Comparison of ENCODE assay signal across 9 mouse cellular contexts in the genomic region with DNA sequence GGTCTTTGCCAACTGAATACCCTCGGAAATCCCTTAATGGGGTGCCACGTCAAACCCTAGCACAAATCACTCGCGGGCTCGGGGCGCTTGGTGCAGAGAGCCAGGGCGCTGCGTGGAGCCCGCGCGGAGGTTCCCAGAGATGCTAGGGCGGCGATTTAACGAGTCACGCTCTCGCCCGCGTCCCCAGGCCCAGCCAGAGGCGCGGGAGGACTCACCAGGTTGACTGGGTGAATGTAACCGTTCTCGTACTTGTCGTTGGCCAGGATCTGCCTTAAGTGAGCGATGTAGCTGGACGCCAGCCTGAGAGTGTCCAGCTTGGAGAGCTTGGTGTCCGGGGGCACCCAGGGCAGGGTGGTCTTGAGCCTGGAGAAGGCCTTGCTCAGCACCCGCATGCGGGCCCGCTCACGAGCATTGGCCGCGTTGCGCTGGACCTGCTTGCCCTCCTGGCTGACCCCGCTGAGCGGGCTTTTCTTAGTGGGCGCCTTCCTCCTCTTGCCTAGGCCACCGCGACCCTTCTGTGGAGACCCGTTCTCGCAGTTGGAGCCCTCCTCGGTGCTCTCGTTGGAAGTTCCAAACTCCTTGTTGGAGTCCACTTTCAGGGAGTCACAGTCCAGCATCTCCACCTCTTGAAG. TPM values are rescaled to one million over a fixed set of nuclear protein-coding genes. Genes with fewer than 3 reads are reported as not detected.
DNase-seq lines count a peak whose midpoint lies in the region; ATAC-seq lines count a peak whose summit lies in the region.
"Had no signal": no experiment of that assay in that cellular context is flagged by ENCODE, and none has a peak within 500 bp of the region (broad histone marks: within the 10 kb centered on the region; RNA-seq: fewer than 3 reads in every experiment).

No protein-coding gene starts in this region.

- peaks cover 99% of the 10 kb centered on the region for H3K27me3 ChIP-seq in forebrain, embryonic 10.5 days (ENCODE audit: poor library complexity, severe bottlenecking)
- H3K27me3 ChIP-seq in forebrain, embryonic 14.5 days (replicated peaks; ENCODE audit: control insufficient read depth, insufficient read depth, low read length), result peaks cover 83% of the 10 kb centered on the region
- peaks cover 72% of the 10 kb centered on the region for H3K27me3 ChIP-seq in embryonic facial prominence, embryonic 11.5 days (ENCODE audit: control insufficient read depth, insufficient read depth, low read length)
- H3K27me3 ChIP-seq in intestine, embryonic 16.5 days (replicated peaks; ENCODE audit: control insufficient read depth, insufficient read depth, low read length), result peaks cover 19% of the 10 kb centered on the region; the same call in 1 of the 2 replicates
- H3K27me3 ChIP-seq in midbrain, embryonic 15.5 days (replicated peaks), result peaks cover 84% of the 10 kb centered on the region

- WGBS in forebrain, embryonic 10.5 days, result under 1% methylated on average over 42 of the region's 42 CpGs
- WGBS in forebrain, embryonic 14.5 days, result under 1% methylated on average over 41 of the region's 42 CpGs
- WGBS in embryonic facial prominence, embryonic 11.5 days, result under 1% methylated on average over 42 of the region's 42 CpGs
- WGBS in intestine, embryonic 16.5 days, result 1% methylated on average over 42 of the region's 42 CpGs
- 1% methylated on average over 42 of the region's 42 CpGs for WGBS in midbrain, embryonic 15.5 days

- ATAC-seq in forebrain, embryonic 14.5 days, result no peak
- no peak for ATAC-seq in embryonic facial prominence, embryonic 11.5 days (replicated peaks; ENCODE audit: insufficient number of reproducible peaks, low FRiP score, low TSS enrichment, low read depth)
- peak; percentile 8; the same call in 1 of the 2 replicates for ATAC-seq in intestine, embryonic 16.5 days
- peak; percentile 41; the same call in 1 of the 2 replicates for ATAC-seq in midbrain, embryonic 15.5 days (replicated peaks)
- ATAC-seq in frontal cortex, adult (ENCODE audit: low TSS enrichment), result no peak

- no peaks in the 10 kb centered on the region for H3K9me3 ChIP-seq in forebrain, embryonic 10.5 days
- no peaks in the 10 kb centered on the region for H3K9me3 ChIP-seq in forebrain, embryonic 14.5 days (replicated peaks; ENCODE audit: control insufficient read depth, low read length)
- H3K9me3 ChIP-seq in embryonic facial prominence, embryonic 11.5 days (replicated peaks; ENCODE audit: control insufficient read depth, low read length), result no peaks in the 10 kb centered on the region
- H3K9me3 ChIP-seq in intestine, embryonic 16.5 days (ENCODE audit: control insufficient read depth, low read length), result no peaks in the 10 kb centered on the region
- no peaks in the 10 kb centered on the region for H3K9me3 ChIP-seq in midbrain, embryonic 15.5 days

- intact Hi-C loops in left cerebral cortex, postnatal 36 days (cut with DNase I), result loop anchor here (5.0 to 10.0 kb wide), 2 partner anchors 525 to 667 kb away; no protein-coding TSS in a partner anchor

- peak; percentile 56 for DNase-seq in forebrain, embryonic 10.5 days (ENCODE audit: extremely low spot score, low spot score)
- no peak for DNase-seq in forebrain, embryonic 14.5 days (ENCODE audit: low spot score)
- DNase-seq in embryonic facial prominence, embryonic 11.5 days (ENCODE audit: low spot score), result no peak
- DNase-seq in frontal cortex, postnatal 25 days (ENCODE audit: low spot score in 2 of 2), result no peak
- DNase-seq in left cerebral cortex, postnatal 36 days (ENCODE audit: low spot score in 2 of 2), result no peak

- no peak overlapping the region for H3K27ac ChIP-seq in forebrain, embryonic 10.5 days
- H3K27ac ChIP-seq in forebrain, embryonic 14.5 days (ENCODE audit: low read depth, low read length), result no peak overlapping the region
- no peak overlapping the region for H3K27ac ChIP-seq in embryonic facial prominence, embryonic 11.5 days (replicated peaks; ENCODE audit: low read depth, low read length)
- peak overlapping the region; percentile 95 for H3K27ac ChIP-seq in intestine, embryonic 16.5 days (ENCODE audit: low read length)
- H3K27ac ChIP-seq in midbrain, embryonic 15.5 days, result no peak overlapping the region

- no peak overlapping the region for H3K4me2 ChIP-seq in forebrain, embryonic 14.5 days (ENCODE audit: low read length)
- no peak overlapping the region for H3K4me2 ChIP-seq in embryonic facial prominence, embryonic 11.5 days (ENCODE audit: low read depth, low read length)
- H3K4me2 ChIP-seq in intestine, embryonic 16.5 days (ENCODE audit: low read depth, low read length), result peak overlapping the region; percentile 26
- no peak overlapping the region for H3K4me2 ChIP-seq in midbrain, embryonic 15.5 days

- H3K9ac ChIP-seq in forebrain, embryonic 14.5 days (ENCODE audit: low read length), result no peak overlapping the region
- H3K9ac ChIP-seq in embryonic facial prominence, embryonic 11.5 days (replicated peaks; ENCODE audit: low read length), result no peak overlapping the region
- H3K9ac ChIP-seq in intestine, embryonic 16.5 days (ENCODE audit: low read depth, low read length), result peak overlapping the region; percentile 88
- H3K9ac ChIP-seq in midbrain, embryonic 15.5 days, result no peak overlapping the region

- no peaks in the 10 kb centered on the region for H3K36me3 ChIP-seq in forebrain, embryonic 10.5 days (replicated peaks)
- no peaks in the 10 kb centered on the region for H3K36me3 ChIP-seq in forebrain, embryonic 14.5 days (ENCODE audit: control insufficient read depth, insufficient read depth, low read length)
- H3K36me3 ChIP-seq in embryonic facial prominence, embryonic 11.5 days (replicated peaks; ENCODE audit: control insufficient read depth, insufficient read depth, low read depth, low read length), result no peaks in the 10 kb centered on the region
- no peaks in the 10 kb centered on the region for H3K36me3 ChIP-seq in intestine, embryonic 16.5 days (ENCODE audit: control insufficient read depth, insufficient read depth, low read length)
- no peaks in the 10 kb centered on the region for H3K36me3 ChIP-seq in midbrain, embryonic 15.5 days (replicated peaks)

- H3K4me3 ChIP-seq in forebrain, embryonic 10.5 days, result peak overlapping the region; percentile 27
- H3K4me3 ChIP-seq in forebrain, embryonic 14.5 days (ENCODE audit: low read depth, low read length), result no peak overlapping the region
- peak overlapping the region; percentile 14; the same call in 1 of the 2 replicates for H3K4me3 ChIP-seq in embryonic facial prominence, embryonic 11.5 days (ENCODE audit: low read depth, low read length)
- H3K4me3 ChIP-seq in intestine, embryonic 16.5 days (ENCODE audit: low read length), result peak overlapping the region; percentile 66
- no peak overlapping the region for H3K4me3 ChIP-seq in midbrain, embryonic 15.5 days

- peaks cover 19% of the 10 kb centered on the region for H3K4me1 ChIP-seq in forebrain, embryonic 10.5 days
- no peaks in the 10 kb centered on the region for H3K4me1 ChIP-seq in forebrain, embryonic 14.5 days (ENCODE audit: control insufficient read depth, insufficient read depth, low read length)
- peaks cover 2% of the 10 kb centered on the region for H3K4me1 ChIP-seq in embryonic facial prominence, embryonic 11.5 days (ENCODE audit: control insufficient read depth, insufficient read depth, low read length)
- H3K4me1 ChIP-seq in intestine, embryonic 16.5 days (ENCODE audit: control insufficient read depth, insufficient read depth, low read length), result peaks cover 5% of the 10 kb centered on the region; the same call in 1 of the 2 replicates
- H3K4me1 ChIP-seq in midbrain, embryonic 15.5 days, result peaks cover 5% of the 10 kb centered on the region; the same call in 1 of the 2 replicates

RNA-seq across cellular contexts. Expression of a gene that starts 0.6 kb away (rescaled TPM):
- polyA plus RNA-seq in forebrain, embryonic 10.5 days (2016; fragmentation: Nextera tagmentation; extraction: Ambion mirVana), result not detected in 2 replicates
- polyA plus RNA-seq in forebrain, embryonic 14.5 days (2014; fragmentation: Nextera tagmentation; extraction: Ambion mirVana), result 0.32 and 0.57 TPM in 2 replicates
- 3.2 and 3.5 TPM in 2 replicates for polyA plus RNA-seq in embryonic facial prominence, embryonic 11.5 days (2014; fragmentation: Nextera tagmentation; extraction: Ambion mirVana)
- 133 and 145 TPM in 2 replicates for polyA plus RNA-seq in intestine, embryonic 16.5 days (2015; fragmentation: Nextera tagmentation; extraction: Ambion mirVana)
- 0.31 and 0.36 TPM in 2 replicates for polyA plus RNA-seq in midbrain, embryonic 15.5 days (2015; fragmentation: Nextera tagmentation; extraction: Ambion mirVana)
- total RNA-seq in left cerebral cortex, postnatal 36 days (2021), result not detected
- polyA plus RNA-seq: C2C12 had no signal

Comparison
In these comparisons a context has a peak if more than half of its experiments do, and no peak if none do; other contexts are left out.
1. H3K4me3 ChIP-seq: peak in forebrain, embryonic 10.5 days (single experiment), embryonic facial prominence, embryonic 11.5 days (single experiment) and intestine, embryonic 16.5 days (single experiment); none in forebrain, embryonic 14.5 days (single experiment) and midbrain, embryonic 15.5 days (single experiment).
2. ATAC-seq: peak in intestine, embryonic 16.5 days (single experiment) and midbrain, embryonic 15.5 days (single experiment); none in forebrain, embryonic 14.5 days (single experiment), embryonic facial prominence, embryonic 11.5 days (single experiment) and frontal cortex, adult (single experiment).
3. RNA of a gene that starts 0.6 kb away (polyA plus RNA-seq): 133 to 145 TPM in intestine, embryonic 16.5 days; 3.2 to 3.5 TPM in embryonic facial prominence, embryonic 11.5 days, 0.32 to 0.57 TPM in forebrain, embryonic 14.5 days, 0.31 to 0.36 TPM in midbrain, embryonic 15.5 days and not detected in forebrain, embryonic 10.5 days; every median in the first group is over 10 times any median in the second.